Mouse (Mus musculus) left cerebral cortex, adult 2 months (tissue): ENCODE results near the gene Pcca. TPM values are rescaled to one million over a fixed set of nuclear protein-coding genes. Genes with fewer than 3 reads are reported as not detected.
"Not testable (repeated sequence)": the region's sequence is repeated elsewhere in the genome, so short reads cannot be mapped to it uniquely, and the experiment has no call there.

Experiments
- DNase-seq, 2 experiments: peaks; one replicate each; pipeline ENCODE4 v3.0.0; 2021 to 2022; ENCODE audit warnings: low spot score in 2 of 2, mixed read lengths in 1 of 2; ENCODE audit errors: extremely low spot score in 1 of 2
- H3K27ac ChIP-seq: fragments of 200-600 bp; 2 replicates; pipeline ENCODE4 v1.8.1; 2022
- H3K4me3 ChIP-seq: fragments of 200-600 bp; 2 replicates; pipeline ENCODE4 v1.8.1; 2022
- CTCF ChIP-seq: fragments of 200-600 bp; IDR thresholded peaks from 2 replicates; pipeline ENCODE4 v1.8.1; 2022; ENCODE audit warnings: antibody characterized with exemption, mild to moderate bottlenecking, moderate library complexity
- intact Hi-C: fragments of 180-260 bp; cut with DNase I; formaldehyde crosslinking; loops from one replicate; pipeline ENCODE4 v1.15.1; 2025
- total RNA-seq, 2 experiments: library from RNA; stranded (reverse); gene quantifications; 2 replicates each; pipeline ENCODE4 v1.2.3; 2021

The Pcca gene
- total RNA-seq, 2 experiments from 2014 or later = 30.2 to 36.2 TPM

GRCm38 (mm10) chr14:122574064-122574751 lies 40.1 kb downstream of the Pcca start:
- H3K4me3 ChIP-seq = no peak overlapping the region
- intact Hi-C loops = no loop called here
- H3K27ac ChIP-seq = no peak overlapping the region
- no peak for DNase-seq
- TF ChIP-seq CTCF = no peak

DNA sequence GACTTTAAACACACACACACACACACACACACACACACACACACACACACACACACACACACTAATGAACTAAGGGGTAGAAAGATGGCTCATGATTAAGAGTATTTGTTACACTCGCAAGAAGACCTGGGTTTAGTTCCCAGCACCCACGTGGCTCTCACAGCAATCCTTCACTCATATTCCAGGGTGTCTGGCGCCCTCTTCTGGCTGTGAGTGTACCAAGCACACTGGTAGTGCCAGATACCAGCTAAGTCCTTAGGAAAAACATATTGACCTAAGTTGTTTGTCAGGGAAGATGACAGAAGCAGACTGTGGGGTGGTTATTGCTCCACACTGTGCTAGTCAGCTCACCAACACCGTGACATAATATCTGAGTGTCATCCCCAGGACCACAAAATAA lies 43.7 kb downstream of the Pcca start:
- H3K4me3 ChIP-seq = no peak overlapping the region
- DNase-seq = no peak
- H3K27ac ChIP-seq = no peak overlapping the region
- intact Hi-C loops = no loop called here
- TF ChIP-seq CTCF = peak; percentile 17

GRCm38 (mm10) chr14:122582057-122582456 lies 47.9 kb downstream of the Pcca start:
- no peak for TF ChIP-seq CTCF
- no peak overlapping the region for H3K4me3 ChIP-seq
- intact Hi-C loops = no loop called here
- H3K27ac ChIP-seq = no peak overlapping the region
- DNase-seq = no peak

- DNase-seq = no peak
- intact Hi-C loops = no loop called here
- Histone ChIP-seq H3K4me3 (no peak overlapping the region), H3K27ac (no peak overlapping the region)
- TF ChIP-seq CTCF = no peak
Observed at GRCm38 (mm10) chr14:122582491-122583077, 48.5 kb downstream of the Pcca start.

DNA sequence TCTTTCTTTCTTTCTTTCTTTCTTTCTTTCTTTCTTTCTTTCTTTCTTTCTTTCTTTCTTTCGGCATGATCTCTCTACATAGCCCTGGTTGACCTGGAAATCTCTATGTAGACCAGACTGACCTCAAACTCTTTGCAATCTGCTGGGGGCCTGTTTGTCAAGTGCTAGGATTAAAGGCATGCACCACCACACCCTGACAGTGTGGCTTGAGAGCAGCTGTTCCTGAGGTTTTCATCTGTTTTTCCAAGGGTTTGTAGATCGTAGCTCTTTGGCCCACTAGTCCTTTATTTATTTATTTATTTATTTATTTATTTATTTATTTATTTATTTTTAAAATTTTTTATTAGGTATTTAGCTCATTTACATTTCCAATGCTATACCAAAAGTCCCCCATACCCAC lies 50.0 kb downstream of the Pcca start:
- intact Hi-C loops, H3K27ac ChIP-seq, H3K4me3 ChIP-seq, DNase-seq: not testable (repeated sequence)

DNA sequence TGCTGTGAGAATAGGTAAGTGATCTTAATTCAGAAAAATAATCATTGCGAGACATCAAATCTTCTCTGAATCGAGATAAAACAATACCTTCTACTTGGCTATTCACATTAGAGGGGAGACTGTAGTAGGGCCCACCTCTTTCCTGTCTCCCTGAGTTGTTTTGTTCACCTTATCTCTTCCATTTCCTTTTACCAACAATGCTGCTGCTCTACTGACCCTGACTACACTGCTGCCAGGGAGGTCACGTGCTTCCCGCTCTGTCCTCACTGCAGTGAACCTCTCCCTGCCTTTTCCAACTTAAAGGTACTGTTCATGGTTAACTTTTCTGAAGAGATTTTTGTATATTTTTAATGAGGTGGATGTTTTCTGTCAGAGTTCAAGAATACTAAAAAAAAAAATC lies 52.8 kb downstream of the Pcca start:
- H3K27ac ChIP-seq = no peak overlapping the region
- intact Hi-C loops = no loop called here
- TF ChIP-seq CTCF = no peak

DNA sequence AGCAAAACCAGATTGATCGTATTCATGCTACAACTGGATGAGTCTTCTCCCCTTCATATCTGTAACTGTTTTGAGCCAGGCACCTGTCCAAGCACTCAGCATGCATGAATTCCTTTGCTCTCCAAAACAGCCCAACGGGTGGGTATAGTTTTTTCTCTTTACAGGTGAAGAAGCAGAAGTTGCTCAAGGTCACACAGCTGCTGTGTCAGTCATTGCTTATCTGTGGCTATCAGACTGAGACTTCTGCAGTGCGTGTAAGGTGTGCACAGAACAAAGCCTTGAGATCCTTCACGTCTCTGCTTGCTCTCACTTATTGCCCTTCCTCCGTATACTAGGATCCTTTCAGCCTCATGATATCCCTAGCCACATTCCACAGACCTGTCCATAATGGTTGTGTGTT lies 63.4 kb downstream of the Pcca start:
- Histone ChIP-seq H3K4me3 (no peak overlapping the region), H3K27ac (no peak overlapping the region)
- DNase-seq = no peak
- intact Hi-C loops = no loop called here
- no peak for TF ChIP-seq CTCF

More for the DNA sequence above, 52.8 kb downstream of the Pcca start:
- H3K4me3 ChIP-seq = no peak overlapping the region
- no peak for DNase-seq

- intact Hi-C loops = no loop called here
- DNase-seq = no peak
- no peak overlapping the region for H3K27ac ChIP-seq
- TF ChIP-seq CTCF = no peak
- no peak overlapping the region for H3K4me3 ChIP-seq
Observed at GRCm38 (mm10) chr14:122598802-122599201, 64.7 kb downstream of the Pcca start.

DNA sequence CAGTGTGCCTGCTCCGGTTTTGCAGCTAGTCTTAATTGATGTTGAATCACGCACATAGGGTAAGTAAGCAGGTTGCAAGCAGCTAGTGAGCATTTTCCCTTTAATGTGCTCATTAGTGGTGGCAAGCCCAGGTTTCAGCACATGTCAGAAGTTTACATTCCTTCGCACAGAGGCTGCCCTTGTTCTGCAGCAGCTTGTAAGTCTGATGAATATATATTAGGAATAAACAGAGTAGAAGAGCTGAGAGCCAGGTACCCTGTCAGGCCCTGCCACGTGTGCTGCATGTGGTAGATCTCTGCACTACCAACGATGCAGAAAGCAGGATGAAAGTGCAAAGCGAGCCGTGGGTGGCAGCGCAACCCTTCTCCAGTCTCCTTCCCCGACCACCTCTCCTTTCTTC lies 65.7 kb downstream of the Pcca start:
- no peak for TF ChIP-seq CTCF
- intact Hi-C loops = no loop called here
- H3K27ac ChIP-seq = no peak overlapping the region
- no peak overlapping the region for H3K4me3 ChIP-seq
- no peak for DNase-seq

DNA sequence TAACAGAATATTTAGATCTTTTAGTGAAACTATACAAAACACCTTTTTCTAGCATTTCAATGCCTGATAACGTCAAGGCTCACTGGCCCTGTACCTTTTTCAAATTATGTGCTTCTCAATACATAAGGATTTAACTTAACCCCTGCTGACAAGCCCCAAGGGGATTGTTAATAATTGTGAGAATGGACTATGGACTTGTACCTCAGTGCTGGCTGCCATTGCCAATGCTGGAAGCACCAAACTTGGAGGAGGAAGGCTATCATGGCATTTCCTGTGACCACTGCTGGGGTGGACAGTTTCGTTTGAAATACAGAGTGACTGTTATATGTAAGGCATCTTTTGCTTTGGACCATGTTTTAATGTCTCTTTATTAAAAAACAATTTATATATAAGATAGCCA lies 68.6 kb downstream of the Pcca start:
- no peak for DNase-seq
- Histone ChIP-seq H3K4me3 (no peak overlapping the region), H3K27ac (no peak overlapping the region)
- TF ChIP-seq CTCF = no peak
- intact Hi-C loops = no loop called here

GRCm38 (mm10) chr14:122606499-122606898 lies 72.4 kb downstream of the Pcca start:
- no peak for TF ChIP-seq CTCF
- Histone ChIP-seq H3K27ac (no peak overlapping the region), H3K4me3 (no peak overlapping the region)
- no peak for DNase-seq
- intact Hi-C loops = no loop called here

DNA sequence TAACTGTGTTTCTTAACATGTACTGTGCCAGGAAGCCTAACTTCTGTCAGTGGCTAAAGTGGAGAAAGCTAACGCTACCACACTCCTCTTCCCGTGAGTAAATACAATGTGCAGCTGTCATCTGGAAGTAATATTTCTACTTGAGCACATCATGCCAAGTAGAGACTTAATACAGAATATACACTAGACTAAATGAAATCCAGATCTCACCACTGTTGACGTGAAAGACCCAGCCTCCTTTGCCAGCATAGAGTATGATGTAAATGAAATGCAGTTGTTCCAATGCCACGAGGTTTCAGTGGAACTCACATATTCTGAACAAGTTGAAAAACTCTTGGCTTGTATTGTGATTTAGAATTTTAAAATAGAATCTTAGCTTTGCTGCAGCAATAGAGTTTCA lies 73.3 kb downstream of the Pcca start:
- no peak for DNase-seq
- intact Hi-C loops = no loop called here
- Histone ChIP-seq H3K4me3 (no peak overlapping the region), H3K27ac (no peak overlapping the region)
- no peak for TF ChIP-seq CTCF

DNA sequence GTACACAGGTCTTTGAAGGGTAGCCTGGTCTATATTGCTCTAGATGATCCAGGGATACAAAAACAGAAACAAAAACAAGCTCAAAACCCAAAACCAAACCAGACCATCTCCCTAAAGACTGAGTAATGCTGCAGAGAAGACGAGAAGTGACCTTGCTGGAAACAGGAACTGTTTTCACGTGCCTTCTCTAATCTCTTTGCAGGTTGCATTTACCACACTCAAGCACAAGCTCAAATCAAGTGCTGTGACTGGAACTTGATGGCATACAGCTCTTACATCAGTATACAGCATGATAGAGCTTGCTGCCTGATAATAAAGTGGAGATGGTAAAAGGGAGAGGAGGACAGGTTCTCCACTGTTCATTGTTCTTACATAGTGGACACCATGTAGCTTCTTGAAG lies 74.2 kb downstream of the Pcca start:
- no peak for DNase-seq
- intact Hi-C loops = no loop called here
- no peak for TF ChIP-seq CTCF
- Histone ChIP-seq H3K27ac (no peak overlapping the region), H3K4me3 (no peak overlapping the region)
